Mouse (Mus musculus) ES-E14 (cell line): ENCODE data around the gene Ldhc.

Experiments
- HCFC1 ChIP-seq: IDR thresholded peaks from 2 replicates; pipeline ENCODE4 v1.6.1; 2012; ENCODE audit warnings: low read length, inconsistent platforms, borderline replicate concordance; ENCODE audit not compliant: insufficient read depth
- MAFK ChIP-seq: IDR thresholded peaks from 2 replicates; pipeline ENCODE4 v1.6.1; 2014; ENCODE audit warnings: mild to moderate bottlenecking, low read depth, low read length, inconsistent platforms; ENCODE audit not compliant: insufficient read depth
- ZC3H11A ChIP-seq: IDR thresholded peaks from 2 replicates; pipeline ENCODE4 v1.6.1; 2012; ENCODE audit warnings: low read depth, mild to moderate bottlenecking, inconsistent platforms, low read length, borderline replicate concordance
- ZNF384 ChIP-seq: IDR thresholded peaks from 2 replicates; pipeline ENCODE4 v1.6.1; 2012; ENCODE audit warnings: low read depth, low read length, inconsistent platforms

DNA sequence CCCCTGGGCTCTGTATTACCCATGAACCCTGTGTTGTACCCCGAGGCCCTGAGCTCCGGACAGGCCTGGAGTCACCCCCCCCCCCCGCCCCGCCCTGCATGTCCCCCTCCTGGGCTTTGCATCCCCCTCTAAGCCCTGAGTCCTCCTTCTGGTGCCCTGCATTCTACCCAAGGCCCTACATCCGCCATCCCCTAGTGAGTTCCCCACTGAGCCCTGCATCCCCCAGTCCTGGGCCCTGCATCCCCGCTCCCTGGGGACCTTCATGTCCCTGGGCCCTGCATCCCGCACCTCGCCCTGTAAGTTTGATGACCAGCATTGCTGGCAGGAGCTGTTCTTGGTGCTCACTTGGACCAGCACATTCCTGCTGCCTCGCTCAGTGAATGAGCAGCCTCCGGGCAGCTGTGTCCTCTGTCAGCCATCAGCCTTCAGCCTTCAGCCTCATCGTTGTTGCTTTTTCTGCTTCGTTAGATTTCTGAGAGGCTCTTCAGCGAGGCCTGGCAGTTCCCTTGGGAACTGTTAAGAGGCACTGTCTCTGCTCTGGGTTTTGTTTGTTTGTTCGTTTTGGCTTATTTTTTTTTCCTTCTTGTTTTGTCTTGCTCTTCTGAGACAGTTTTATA is 25.9 kb upstream of the Ldhc start:
- TF ChIP-seq ZNF384 = no peak
- TF ChIP-seq MAFK = no peak
- no peak for TF ChIP-seq ZC3H11A
- TF ChIP-seq HCFC1 = no peak
